Mouse (Mus musculus) neutrophil, adult 65 days (primary cell): ENCODE measurements around the gene Muc5ac. TPM values are rescaled to one million over a fixed set of nuclear protein-coding genes. Genes with fewer than 3 reads are reported as not detected.

Experiments used
- total RNA-seq: library from RNA; stranded (reverse); gene quantifications from 2 replicates; pipeline ENCODE4 v1.2.4, GENCODE M21; 2023

The Muc5ac gene
- not detected in 2 replicates for total RNA-seq

GRCm38 (mm10) chr7:141788677-141789452 is at the start of gene Muc5ac:
Gene Muc5ac, plus strand, starts transcription at chr7:141788972.

GRCm38 (mm10) chr7:141838779-141839178 is 50.0 kb downstream of the Muc5ac start, which contains the start of gene Muc5b:
Gene Muc5b, plus strand, starts transcription at chr7:141839070.

Other genes starting within 250 kb of the Muc5ac start
- 16.3 and 17.7 TPM in 2 replicates for gene Chid1, start 249.1 kb upstream of the Muc5ac start, total RNA-seq
- gene Ap2a2, start 226.8 kb upstream of the Muc5ac start, total RNA-seq: 76.8 and 96.1 TPM in 2 replicates
- gene Muc6, start 133.7 kb upstream of the Muc5ac start, total RNA-seq: 0.07 and 0.16 TPM in 2 replicates
- 0.86 and 0.95 TPM in 2 replicates for gene Muc2, start 98.6 kb upstream of the Muc5ac start, total RNA-seq
- not detected in 2 replicates for gene Muc5b, start 50.1 kb downstream of the Muc5ac start, total RNA-seq
- gene Tollip, start 129.5 kb downstream of the Muc5ac start, total RNA-seq: 86.6 and 106 TPM in 2 replicates
- gene Brsk2, start 160.8 kb downstream of the Muc5ac start, total RNA-seq: not detected in 2 replicates